Mouse (Mus musculus) hindbrain, embryonic 16.5 days (tissue): ENCODE results near the gene Slc39a7. TPM values are rescaled to one million over a fixed set of nuclear protein-coding genes. Genes with fewer than 3 reads are reported as not detected.

ENCODE experiments used
- ATAC-seq: fragments of 200-750 bp; cut with Nextera tagmentation; 2 replicates; pipeline ENCODE4 v1.8.0; 2017; ENCODE audit warnings: moderate TSS enrichment, moderate library complexity
- H3K27ac ChIP-seq: fragments of 300-500 bp; sonication (generic); 2 replicates; pipeline ENCODE4 v1.5.1; 2014; ENCODE audit warnings: low read depth, mild to moderate bottlenecking, control low read depth, low read length, moderate library complexity
- H3K27me3 ChIP-seq: fragments of 300-500 bp; sonication (generic); replicated peaks from 2 replicates; pipeline ENCODE4 v1.6.1; 2014; ENCODE audit warnings: low read length; ENCODE audit not compliant: control insufficient read depth, insufficient read depth
- H3K36me3 ChIP-seq: fragments of 300-500 bp; sonication (generic); 2 replicates; pipeline ENCODE4 v1.6.1; 2014; ENCODE audit warnings: mild to moderate bottlenecking, low read length, moderate library complexity, mixed read lengths; ENCODE audit not compliant: control insufficient read depth, insufficient read depth
- H3K4me1 ChIP-seq: fragments of 300-500 bp; sonication (generic); 2 replicates; pipeline ENCODE4 v1.6.1; 2014; ENCODE audit warnings: low read depth, low read length; ENCODE audit not compliant: control insufficient read depth, insufficient read depth
- H3K4me2 ChIP-seq: fragments of 300-500 bp; sonication (generic); 2 replicates; pipeline ENCODE4 v1.6.1; 2014; ENCODE audit warnings: mild to moderate bottlenecking, low read length, control low read depth, moderate library complexity
- H3K4me3 ChIP-seq: fragments of 300-500 bp; sonication (generic); 2 replicates; pipeline ENCODE4 v1.5.1; 2014; ENCODE audit warnings: mild to moderate bottlenecking, low read length, control low read depth, moderate library complexity
- H3K9ac ChIP-seq: fragments of 300-500 bp; sonication (generic); 2 replicates; pipeline ENCODE4 v1.6.1; 2014; ENCODE audit warnings: low read depth, mild to moderate bottlenecking, control low read depth, low read length, moderate library complexity
- H3K9me3 ChIP-seq: fragments of 300-500 bp; sonication (generic); 2 replicates; pipeline ENCODE4 v1.6.1; 2014; ENCODE audit warnings: mild to moderate bottlenecking, low read length, moderate library complexity; ENCODE audit not compliant: control insufficient read depth
- WGBS: fragments of 180-500 bp; shearing (Covaris S2); extraction: QIAGEN DNeasy Blood & Tissue Kit; methylation state at CpG from one replicate; pipeline ENCODE4 v1.1.7; 2014; 5-methylcytosine and 5-hydroxymethylcytosine counted together
- polyA plus RNA-seq: library from polyadenylated mRNA; unstranded; fragments of >200 nt; fragmentation: Nextera tagmentation; extraction: Ambion mirVana; gene quantifications from 2 replicates; pipeline ENCODE4 v1.2.1, GENCODE M21; 2015

Gene Slc39a7
- polyA plus RNA-seq, result 180 and 186 TPM in 2 replicates

DNA sequence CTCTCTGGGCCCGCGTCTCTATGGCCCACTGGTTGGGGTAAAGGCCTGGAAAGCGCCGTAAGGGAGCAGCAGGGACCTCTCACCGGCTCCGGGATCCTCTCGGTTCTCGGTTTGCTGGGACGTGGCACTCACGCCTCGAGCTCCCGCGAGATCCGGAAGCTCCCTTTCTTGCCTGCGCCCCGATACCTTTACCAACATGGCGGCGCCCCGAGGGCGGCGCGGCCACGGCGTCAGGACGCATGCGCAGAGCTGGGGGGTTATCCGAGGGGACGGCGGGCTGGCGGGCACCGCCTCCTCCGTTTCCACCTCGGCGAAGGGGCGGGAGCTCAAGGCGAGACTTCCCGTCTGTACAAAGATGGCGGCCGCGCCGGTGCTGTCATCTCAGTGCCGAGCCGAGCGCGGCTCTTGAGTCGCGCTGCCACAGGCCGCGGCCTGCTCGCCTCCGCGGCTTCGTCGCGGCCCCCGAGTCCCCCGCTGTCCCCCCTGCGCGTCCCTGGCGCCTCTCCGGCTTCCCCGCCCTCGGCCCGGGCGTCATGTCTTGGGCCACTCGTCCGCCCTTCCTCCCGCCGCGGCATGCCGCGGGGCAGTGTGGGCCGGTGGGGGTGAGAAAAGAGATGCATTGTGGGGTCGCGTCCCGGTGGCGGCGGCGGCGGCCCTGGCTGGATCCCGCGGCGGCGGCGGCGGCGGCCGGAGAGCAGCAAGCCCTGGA lies at the start of gene Slc39a7, which contains the start of gene Rxrb:
Slc39a7 (minus strand) TSS at position 218 of the 709 bp plus-strand sequence.
Rxrb (plus strand) TSS at position 348 of the 709 bp plus-strand sequence.
- under 1% methylated on average over 80 of the region's 88 CpGs for WGBS
- H3K4me1 ChIP-seq, result peaks cover 48% of the 10 kb centered on the region
- peak; percentile 85 for ATAC-seq

GRCm38 (mm10) chr17:34079621-34080020 lies 48.1 kb upstream of the Slc39a7 start:
- no peaks in the 10 kb centered on the region for H3K9me3 ChIP-seq
- H3K4me2 ChIP-seq, result no peak overlapping the region
- no peaks in the 10 kb centered on the region for H3K4me1 ChIP-seq
- ATAC-seq, result peak; percentile 91
- no peaks in the 10 kb centered on the region for H3K27me3 ChIP-seq
- no peak overlapping the region for H3K27ac ChIP-seq
- no peak overlapping the region for H3K9ac ChIP-seq
- H3K4me3 ChIP-seq, result no peak overlapping the region
- 12% methylated on average over 5 of the region's 5 CpGs for WGBS
- H3K36me3 ChIP-seq, result no peaks in the 10 kb centered on the region

More for the DNA sequence above, at the start of gene Slc39a7, which contains the start of gene Rxrb:
- H3K9me3 ChIP-seq, result no peaks in the 10 kb centered on the region
- no peaks in the 10 kb centered on the region for H3K27me3 ChIP-seq
- peak within 1 kb of the TSS; percentile 98 for H3K27ac ChIP-seq
- H3K36me3 ChIP-seq, result peaks cover 34% of the 10 kb centered on the region
- peak within 1 kb of the TSS; percentile 90 for H3K4me3 ChIP-seq
- peak within 1 kb of the TSS; percentile 95 for H3K9ac ChIP-seq
- H3K4me2 ChIP-seq, result peak within 1 kb of the TSS; percentile 97

DNA sequence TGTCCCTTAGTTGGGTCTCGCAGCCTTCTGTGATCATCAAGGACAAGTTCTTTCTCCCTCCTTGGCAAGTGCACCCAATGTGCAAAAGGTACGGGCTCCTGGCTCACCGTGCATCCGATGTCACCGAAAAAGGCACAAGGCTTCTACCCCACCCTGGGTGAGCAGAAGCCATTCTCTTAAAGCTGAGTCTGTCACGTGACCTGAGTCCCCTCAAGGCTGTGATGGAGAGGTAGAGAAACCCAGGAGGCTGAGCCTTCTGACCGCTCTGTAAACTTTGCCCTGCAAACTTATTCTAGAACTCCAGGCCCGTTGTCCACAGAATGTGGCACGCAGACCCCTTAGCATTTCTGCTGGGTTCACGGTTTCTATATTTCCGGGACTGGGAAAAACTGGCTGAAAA lies 47.5 kb upstream of the Slc39a7 start:
- H3K9me3 ChIP-seq, result no peaks in the 10 kb centered on the region
- H3K4me3 ChIP-seq, result no peak overlapping the region
- no peak overlapping the region for H3K27ac ChIP-seq
- no peak for ATAC-seq
- no peak overlapping the region for H3K9ac ChIP-seq
- WGBS, result 89% methylated on average over 11 of the region's 11 CpGs
- H3K4me1 ChIP-seq, result no peaks in the 10 kb centered on the region
- H3K27me3 ChIP-seq, result no peaks in the 10 kb centered on the region
- no peak overlapping the region for H3K4me2 ChIP-seq
- H3K36me3 ChIP-seq, result no peaks in the 10 kb centered on the region

DNA sequence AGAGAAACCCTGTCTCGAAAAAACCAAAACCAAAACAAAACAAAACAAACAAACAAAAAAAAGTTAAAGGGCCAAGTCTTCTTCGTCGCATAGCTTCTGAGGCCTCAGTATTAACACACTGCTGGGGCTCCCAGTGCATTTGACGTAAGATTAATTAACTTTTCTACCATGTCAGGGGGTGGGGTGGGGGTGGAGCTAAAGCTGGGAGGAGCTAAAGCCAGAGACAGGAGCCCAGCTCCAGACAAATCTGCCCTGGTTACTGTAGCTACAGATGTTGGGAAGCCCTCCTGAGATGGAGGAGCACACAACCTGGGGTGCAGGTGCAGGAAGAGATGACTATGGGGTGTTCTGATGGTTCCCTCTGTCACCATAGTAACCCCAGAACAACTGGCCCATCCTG lies 46.7 kb upstream of the Slc39a7 start:
- no peak overlapping the region for H3K9ac ChIP-seq
- no peak overlapping the region for H3K4me2 ChIP-seq
- 50% methylated on average over 4 of the region's 4 CpGs for WGBS
- no peaks in the 10 kb centered on the region for H3K36me3 ChIP-seq
- no peaks in the 10 kb centered on the region for H3K9me3 ChIP-seq
- H3K4me1 ChIP-seq, result no peaks in the 10 kb centered on the region
- no peak overlapping the region for H3K4me3 ChIP-seq
- no peak for ATAC-seq
- no peaks in the 10 kb centered on the region for H3K27me3 ChIP-seq
- no peak overlapping the region for H3K27ac ChIP-seq

DNA sequence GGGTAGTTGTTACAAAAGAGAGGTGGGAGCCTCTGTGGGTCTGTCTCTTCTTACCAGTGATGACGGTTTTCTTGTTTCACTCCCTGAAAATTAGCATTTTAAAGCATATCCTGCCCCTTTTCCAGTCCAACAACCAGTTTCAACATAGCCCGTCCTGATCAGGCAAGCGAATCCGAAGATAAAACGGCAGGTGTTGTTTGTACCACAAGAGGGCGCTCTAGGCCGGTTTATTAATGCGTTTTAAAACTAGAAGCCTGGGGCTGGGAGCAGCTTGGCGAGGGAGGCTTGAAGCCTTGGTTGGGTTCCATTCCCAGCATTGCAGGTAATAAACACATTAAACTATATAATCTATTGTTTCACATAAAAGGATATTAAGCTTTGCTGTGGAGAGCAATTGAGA lies 46.1 kb upstream of the Slc39a7 start:
- ATAC-seq, result no peak
- 1% methylated on average over 9 of the region's 9 CpGs for WGBS
- no peaks in the 10 kb centered on the region for H3K9me3 ChIP-seq
- no peak overlapping the region for H3K4me2 ChIP-seq
- H3K27ac ChIP-seq, result no peak overlapping the region
- H3K4me1 ChIP-seq, result no peaks in the 10 kb centered on the region
- no peak overlapping the region for H3K9ac ChIP-seq
- H3K27me3 ChIP-seq, result no peaks in the 10 kb centered on the region
- H3K36me3 ChIP-seq, result no peaks in the 10 kb centered on the region
- no peak overlapping the region for H3K4me3 ChIP-seq

- Histone ChIP-seq H3K9me3 (no peaks in the 10 kb centered on the region), H3K4me2 (no peak overlapping the region), H3K4me1 (no peaks in the 10 kb centered on the region), H3K36me3 (no peaks in the 10 kb centered on the region), H3K9ac (no peak overlapping the region), H3K27me3 (no peaks in the 10 kb centered on the region), H3K27ac (no peak overlapping the region), H3K4me3 (no peak overlapping the region)
- 47% methylated on average over 7 of the region's 7 CpGs for WGBS
- ATAC-seq, result no peak
Measured at GRCm38 (mm10) chr17:34075271-34075670, 43.8 kb upstream of the Slc39a7 start.

GRCm38 (mm10) chr17:34072091-34072490 lies 40.6 kb upstream of the Slc39a7 start:
- no peaks in the 10 kb centered on the region for H3K9me3 ChIP-seq
- no peak overlapping the region for H3K4me2 ChIP-seq
- no peaks in the 10 kb centered on the region for H3K27me3 ChIP-seq
- 82% methylated on average over 5 of the region's 5 CpGs for WGBS
- H3K36me3 ChIP-seq, result no peaks in the 10 kb centered on the region
- ATAC-seq, result no peak
- H3K9ac ChIP-seq, result no peak overlapping the region
- H3K4me1 ChIP-seq, result no peaks in the 10 kb centered on the region
- H3K27ac ChIP-seq, result no peak overlapping the region
- H3K4me3 ChIP-seq, result no peak overlapping the region

DNA sequence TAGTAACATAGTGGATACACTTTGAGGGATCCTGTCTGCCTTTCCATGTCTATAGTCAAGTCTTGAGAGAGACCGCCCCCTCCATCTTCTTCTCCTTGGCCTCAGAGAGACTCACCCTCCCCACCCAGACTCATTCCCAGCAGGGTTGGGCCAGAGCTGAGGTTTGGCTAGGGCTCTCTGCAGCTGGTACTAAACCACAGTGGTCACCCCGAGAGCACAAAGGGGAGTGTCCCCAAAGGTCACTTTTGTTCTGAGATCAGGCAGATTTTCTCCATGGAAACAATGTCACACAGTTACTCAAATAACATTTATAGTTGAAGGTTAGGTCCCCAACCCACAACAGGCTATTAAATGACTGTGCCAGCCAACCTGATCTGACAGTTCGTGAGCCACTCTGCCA lies 37.4 kb upstream of the Slc39a7 start:
- 46% methylated on average over 3 of the region's 3 CpGs for WGBS
- no peaks in the 10 kb centered on the region for H3K36me3 ChIP-seq
- H3K9ac ChIP-seq, result no peak overlapping the region
- no peak overlapping the region for H3K27ac ChIP-seq
- ATAC-seq, result no peak
- H3K4me1 ChIP-seq, result no peaks in the 10 kb centered on the region
- no peak overlapping the region for H3K4me3 ChIP-seq
- H3K9me3 ChIP-seq, result no peaks in the 10 kb centered on the region
- no peak overlapping the region for H3K4me2 ChIP-seq
- no peaks in the 10 kb centered on the region for H3K27me3 ChIP-seq

DNA sequence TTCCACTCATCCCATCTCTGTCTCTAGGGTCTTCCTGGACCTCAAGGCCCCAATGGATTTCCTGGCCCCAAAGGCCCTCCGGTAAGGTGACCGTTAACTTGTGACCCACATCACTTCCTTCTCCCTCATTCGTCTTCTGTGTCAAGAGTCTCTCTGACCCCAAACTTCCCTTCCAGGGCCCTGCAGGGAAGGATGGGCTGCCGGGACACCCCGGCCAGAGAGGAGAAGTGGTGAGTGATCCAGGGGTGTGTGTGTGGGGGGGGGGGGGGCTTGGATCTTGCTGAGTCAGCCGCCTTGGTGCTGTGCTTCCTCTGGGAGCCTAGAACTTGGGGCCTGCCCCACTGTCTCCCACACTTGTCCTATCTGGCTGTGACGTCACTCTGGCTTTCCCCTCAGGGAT lies 25.7 kb upstream of the Slc39a7 start:
- Histone ChIP-seq H3K27me3 (no peaks in the 10 kb centered on the region), H3K4me2 (no peak overlapping the region), H3K9me3 (no peaks in the 10 kb centered on the region), H3K36me3 (peaks cover 2% of the 10 kb centered on the region; the same call in 1 of the 2 replicates), H3K4me3 (no peak overlapping the region), H3K4me1 (no peaks in the 10 kb centered on the region), H3K27ac (no peak overlapping the region), H3K9ac (no peak overlapping the region)
- 78% methylated on average over 7 of the region's 7 CpGs for WGBS
- no peak for ATAC-seq
